Mouse (Mus musculus): ENCODE results near the gene Spdef.

Gene Spdef

GRCm38 (mm10) chr17:27724327-27724726 lies 4.4 kb downstream of the Spdef start:
- no peak for DNase-seq

GRCm38 (mm10) chr17:27721125-27721664 lies 7.6 kb downstream of the Spdef start:
- no peak for DNase-seq

- no peak for DNase-seq
Observed at GRCm38 (mm10) chr17:27720326-27720725, 8.4 kb downstream of the Spdef start.

GRCm38 (mm10) chr17:27719663-27720062 lies 9.1 kb downstream of the Spdef start:
- DNase-seq = no peak

- DNase-seq = no peak
Observed at GRCm38 (mm10) chr17:27718250-27718649, 10.5 kb downstream of the Spdef start.

DNA sequence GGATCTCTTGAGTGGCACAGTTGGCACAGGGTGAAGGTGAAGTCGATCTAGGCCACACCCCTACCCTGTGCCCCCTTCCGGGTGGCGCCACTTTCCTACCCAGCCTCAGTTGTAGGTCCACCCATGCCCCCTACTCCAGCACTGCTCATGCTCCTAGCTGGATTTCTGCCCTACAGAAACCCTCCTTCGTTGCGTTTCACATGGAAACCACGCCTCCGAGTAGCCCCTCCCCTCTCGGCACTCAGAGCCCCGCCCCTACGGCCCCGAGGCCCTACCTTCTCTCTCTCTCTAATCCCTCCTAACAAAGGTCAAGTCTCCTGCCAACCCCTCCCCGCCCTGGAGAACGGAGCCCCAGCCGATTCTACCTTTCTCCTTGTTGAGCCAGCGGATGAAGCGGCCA lies 12.0 kb downstream of the Spdef start:
- DNase-seq = no peak

GRCm38 (mm10) chr17:27712832-27713231 lies 15.9 kb downstream of the Spdef start:
- DNase-seq = no peak

GRCm38 (mm10) chr17:27709650-27710049 lies 19.1 kb downstream of the Spdef start:
- no peak for DNase-seq

DNA sequence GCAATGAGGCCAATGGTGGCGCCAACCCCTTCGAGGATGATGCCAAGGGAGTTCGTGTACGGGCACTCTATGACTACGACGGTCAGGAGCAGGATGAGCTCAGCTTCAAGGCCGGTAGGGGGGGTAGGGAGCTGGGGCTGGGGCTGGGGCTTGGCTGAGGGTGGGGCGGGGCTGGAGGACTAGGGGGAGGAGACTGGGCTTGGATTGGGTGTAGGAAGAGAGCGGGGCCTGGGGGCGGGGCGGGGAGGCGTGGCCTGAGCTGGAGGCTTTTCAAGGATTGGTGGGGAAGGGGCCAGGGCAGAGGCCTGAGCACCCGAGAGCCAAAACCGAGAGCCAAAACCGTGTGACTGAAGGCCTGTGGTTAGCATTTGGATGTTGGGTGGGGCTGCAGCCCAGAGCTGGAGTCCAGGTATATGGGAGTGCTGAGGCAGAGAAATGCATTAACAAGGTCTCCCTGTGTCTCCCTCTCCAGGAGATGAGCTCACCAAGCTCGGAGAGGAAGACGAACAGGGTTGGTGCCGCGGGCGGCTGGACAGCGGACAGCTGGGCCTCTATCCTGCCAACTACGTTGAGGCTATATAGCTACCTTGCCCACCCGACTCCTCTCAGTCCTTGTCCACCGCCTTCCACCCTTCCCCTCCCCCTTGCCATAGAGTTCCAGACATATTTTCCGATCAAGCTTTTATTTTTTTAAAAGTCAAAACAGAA lies 20.6 kb downstream of the Spdef start:
- DNase-seq = no peak

DNA sequence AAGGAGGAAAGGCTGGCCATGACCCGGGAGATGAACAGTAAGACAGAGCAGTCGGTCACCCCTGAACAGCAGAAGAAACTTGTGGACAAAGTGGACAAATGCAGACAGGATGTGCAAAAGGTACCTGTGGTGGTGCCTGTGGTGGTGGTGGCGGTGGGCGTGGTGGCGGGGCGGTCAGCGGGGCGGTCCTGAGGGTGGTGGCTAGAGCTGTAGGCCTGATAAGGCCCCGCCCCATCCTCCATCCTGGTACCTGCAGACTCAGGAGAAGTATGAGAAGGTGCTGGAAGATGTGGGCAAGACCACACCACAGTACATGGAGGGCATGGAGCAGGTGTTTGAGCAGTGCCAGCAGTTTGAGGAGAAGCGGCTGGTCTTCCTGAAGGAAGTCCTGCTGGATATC lies 23.1 kb downstream of the Spdef start:
- no peak for DNase-seq

DNA sequence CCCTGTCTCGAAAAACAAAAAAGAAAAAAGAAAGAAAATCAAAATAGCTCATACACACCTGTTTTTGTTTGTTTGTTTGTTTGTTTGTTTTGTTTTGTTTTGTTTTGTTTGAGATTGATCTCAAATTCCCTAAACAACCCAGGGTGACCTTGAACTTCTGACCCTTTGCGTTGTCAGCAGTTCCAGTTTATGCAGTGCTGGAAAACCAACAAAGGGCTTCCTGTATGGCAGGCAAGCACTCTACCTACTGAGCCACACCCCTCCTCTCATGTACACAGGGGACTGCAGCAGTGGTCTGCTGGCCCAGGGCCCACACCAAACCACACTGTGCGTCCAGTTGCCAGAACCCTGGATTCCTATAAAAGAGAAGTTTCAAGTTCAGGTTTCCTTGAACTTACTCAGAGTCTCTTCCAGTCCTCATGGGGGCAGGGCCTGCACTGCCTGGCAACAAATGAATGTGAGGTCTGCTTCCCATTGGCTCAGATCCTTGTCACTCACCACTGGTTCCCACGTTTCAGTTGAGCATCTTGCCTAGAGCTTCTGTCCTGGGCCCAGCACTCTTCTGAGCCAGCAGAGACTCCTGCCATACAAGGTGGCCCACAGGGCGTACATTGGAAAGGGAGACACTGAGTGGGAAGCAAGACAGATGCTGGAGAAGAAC lies 24.7 kb downstream of the Spdef start:
- DNase-seq = no peak

GRCm38 (mm10) chr17:27702518-27702917 lies 26.2 kb downstream of the Spdef start:
- DNase-seq = no peak

GRCm38 (mm10) chr17:27701856-27702255 lies 26.9 kb downstream of the Spdef start:
- DNase-seq = no peak

- DNase-seq = no peak
Observed at GRCm38 (mm10) chr17:27700812-27701211, 27.9 kb downstream of the Spdef start.

- no peak for DNase-seq
Observed at GRCm38 (mm10) chr17:27699641-27700244, 29.0 kb downstream of the Spdef start.

- DNase-seq = no peak
Observed at GRCm38 (mm10) chr17:27690993-27691693, 37.6 kb downstream of the Spdef start.

DNA sequence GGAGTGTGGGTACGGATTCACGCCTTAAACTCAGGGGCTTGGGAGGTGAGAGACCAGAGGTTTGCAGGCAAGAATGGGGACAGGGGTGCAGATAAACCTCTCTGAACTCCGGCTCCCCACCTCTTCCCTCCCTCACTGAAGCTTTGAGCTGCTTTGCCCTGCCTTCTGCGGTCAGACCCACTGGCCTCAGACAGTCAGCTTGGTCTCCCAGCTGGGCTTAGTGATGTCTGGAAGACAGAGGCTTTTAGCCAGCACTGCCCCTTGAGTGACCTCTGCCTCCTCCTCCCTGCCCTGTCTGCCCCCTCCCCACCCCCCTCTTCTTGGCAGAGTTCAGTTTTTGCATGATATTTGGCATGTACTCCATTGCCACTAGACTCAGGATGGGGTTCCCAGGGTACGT lies 42.4 kb downstream of the Spdef start:
- no peak for DNase-seq

DNA sequence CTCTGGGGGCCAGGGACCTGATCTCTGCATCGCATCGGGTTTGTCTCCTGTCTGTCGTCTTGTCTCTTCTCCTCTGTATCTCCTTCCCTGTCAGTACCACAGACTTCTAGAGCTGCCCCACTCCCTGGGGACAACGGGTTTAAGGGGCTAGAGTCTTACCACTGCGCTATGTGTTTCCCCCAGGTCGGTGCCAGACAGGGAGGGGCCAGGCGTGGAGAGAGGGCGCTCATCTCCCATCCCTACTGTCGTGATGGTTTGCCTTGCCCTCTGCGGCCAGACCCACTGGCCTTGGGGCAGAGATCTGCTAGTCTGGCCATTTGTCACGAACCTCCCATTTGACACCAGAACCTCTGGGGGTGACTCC lies 43.2 kb downstream of the Spdef start:
- DNase-seq = no peak

- DNase-seq = peak; percentile 91
Observed at GRCm38 (mm10) chr17:27684886-27685549, 43.7 kb downstream of the Spdef start.

DNA sequence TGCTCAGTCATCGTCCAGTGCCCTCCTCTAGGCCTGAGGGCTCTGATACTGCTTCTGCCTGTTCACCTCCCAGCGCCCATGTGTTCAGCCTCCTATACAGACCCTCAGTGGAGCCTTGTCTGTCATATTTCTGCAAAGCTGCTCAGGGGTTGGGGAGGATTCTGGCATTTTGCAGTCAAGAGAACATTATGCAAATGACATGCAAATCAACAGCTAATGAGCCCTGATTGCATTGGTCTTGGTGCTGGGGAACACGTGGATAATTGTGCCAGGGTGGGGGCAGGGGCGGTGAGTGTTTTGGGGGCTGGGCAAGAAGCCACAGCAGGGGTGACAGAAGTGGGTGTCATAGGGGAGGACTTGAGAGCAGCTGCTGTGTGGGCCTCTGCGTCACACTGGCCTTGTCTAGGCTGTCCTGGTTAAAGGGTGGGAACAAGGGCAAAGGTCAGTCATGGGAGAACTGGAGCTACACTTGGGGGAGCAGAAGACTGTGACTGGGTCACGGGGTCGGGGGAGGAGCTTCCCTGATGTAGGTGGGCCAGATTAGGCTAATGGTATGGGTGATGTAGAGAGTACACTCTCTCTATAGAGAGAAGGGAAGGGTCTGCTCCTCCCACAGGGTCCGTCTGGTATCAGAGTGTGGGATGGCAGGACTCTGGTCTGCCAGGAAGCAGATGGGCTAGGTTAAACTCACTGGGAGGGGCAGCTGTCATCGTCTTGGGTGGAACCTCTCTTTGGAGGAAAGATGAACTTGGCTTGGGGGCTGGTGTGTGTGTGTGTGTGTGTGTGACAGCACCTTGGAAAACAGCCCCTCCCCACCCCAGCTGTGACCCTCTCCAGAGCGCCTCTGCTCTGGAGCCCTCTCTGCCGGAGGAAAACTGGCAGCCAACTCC lies 49.6 kb downstream of the Spdef start:
- no peak for DNase-seq

DNA sequence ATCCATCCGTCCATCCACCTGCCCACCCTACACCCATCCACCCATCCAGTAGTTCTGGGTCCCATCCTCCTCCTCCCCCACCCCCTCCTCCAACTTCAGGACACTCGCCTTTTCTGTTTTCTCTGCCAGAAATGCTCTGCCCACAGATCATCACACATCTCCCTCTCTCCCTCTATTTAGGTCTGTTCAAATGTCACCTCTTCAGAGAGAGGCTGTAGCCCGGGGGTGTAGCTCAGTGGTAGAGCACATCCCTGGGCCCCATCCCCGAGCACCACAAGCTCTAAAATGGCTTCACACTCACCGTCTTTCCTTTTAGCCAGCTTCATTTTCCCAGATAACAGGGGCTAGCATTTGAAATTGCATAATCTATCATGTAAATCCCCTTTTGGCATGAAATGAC lies 51.0 kb downstream of the Spdef start:
- DNase-seq = no peak

DNA sequence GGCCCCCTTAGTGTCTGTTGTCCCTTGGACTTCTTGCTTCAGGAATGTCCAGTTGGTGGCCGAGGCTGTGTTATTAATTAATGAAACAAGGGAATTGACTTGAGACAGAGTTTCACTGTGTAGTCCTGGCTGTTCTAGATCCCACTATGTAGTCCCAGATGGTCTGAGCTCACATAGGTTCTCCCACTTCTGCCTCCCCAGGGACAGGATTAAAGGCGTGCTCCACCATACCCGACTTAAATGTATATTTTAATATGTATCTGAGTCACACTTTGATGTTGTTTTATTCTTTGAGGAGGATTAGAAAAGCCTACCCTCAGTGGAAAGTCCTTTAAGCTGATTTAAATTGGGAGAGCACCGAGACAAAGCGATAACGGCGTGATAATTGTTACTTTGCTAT lies 52.5 kb downstream of the Spdef start:
- DNase-seq = no peak
